ENCODE assay signal across 12 mouse cellular contexts in the genomic region with DNA sequence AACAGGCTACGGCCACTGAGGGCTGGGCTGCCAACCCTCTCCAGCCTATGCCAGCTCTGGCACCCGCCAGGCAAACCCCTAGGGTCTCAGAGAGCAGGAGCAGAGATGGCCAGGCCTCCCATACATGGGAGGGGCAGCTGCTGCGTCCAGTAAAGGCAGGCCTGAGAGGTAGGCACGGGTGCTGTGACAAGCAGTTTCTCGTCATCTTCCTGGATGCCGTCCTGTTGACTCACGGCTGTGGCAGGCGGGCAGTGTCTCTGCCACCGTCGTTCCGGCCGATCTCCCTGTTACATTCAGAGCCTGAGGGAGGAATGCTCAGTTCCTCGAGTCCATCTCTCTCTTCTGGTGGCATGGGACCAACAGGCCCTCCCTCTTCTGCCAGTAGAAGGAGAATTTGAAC. TPM values are rescaled to one million over a fixed set of nuclear protein-coding genes. Genes with fewer than 3 reads are reported as not detected.
DNase-seq lines count a peak whose midpoint lies in the region; ATAC-seq and TF ChIP-seq lines count a peak whose summit lies in the region.
"Had no signal": no experiment of that assay in that cellular context is flagged by ENCODE, and none has a peak within 500 bp of the region (broad histone marks: within the 10 kb centered on the region; RNA-seq: fewer than 3 reads in every experiment).

No protein-coding gene starts in this region.

- H3K9me3 ChIP-seq in liver, postnatal 0 days (ENCODE audit: low read length) = no peaks in the 10 kb centered on the region
- H3K9me3 ChIP-seq in liver, embryonic 11.5 days (ENCODE audit: control insufficient read depth, low read length) = no peaks in the 10 kb centered on the region
- H3K9me3 ChIP-seq in stomach, embryonic 16.5 days (replicated peaks; ENCODE audit: control insufficient read depth, low read length) = no peaks in the 10 kb centered on the region
- H3K9me3 ChIP-seq: forebrain, embryonic 12.5 days; hindbrain, embryonic 12.5 days; limb, embryonic 12.5 days had no signal

- 70% methylated on average over 13 of the region's 13 CpGs for WGBS in liver, postnatal 0 days (ENCODE audit: insufficient replicate concordance)
- WGBS in liver, embryonic 11.5 days = 77% methylated on average over 13 of the region's 13 CpGs
- 60% methylated on average over 13 of the region's 13 CpGs for WGBS in stomach, embryonic 16.5 days

- H3K4me1 ChIP-seq in liver, postnatal 0 days (ENCODE audit: insufficient read depth) = peaks cover 6% of the 10 kb centered on the region; the same call in 1 of the 2 replicates
- no peaks in the 10 kb centered on the region for H3K4me1 ChIP-seq in liver, embryonic 11.5 days (replicated peaks; ENCODE audit: control insufficient read depth, insufficient read depth, low read length)
- peaks cover 17% of the 10 kb centered on the region; the same call in 1 of the 2 replicates for H3K4me1 ChIP-seq in stomach, embryonic 16.5 days (ENCODE audit: control insufficient read depth, insufficient read depth, low read length)

- DNase-seq in adrenal gland, adult (ENCODE audit: inconsistent age in 2 of 2, low spot score in 1 of 2) = peak; percentile 89 to 92
- DNase-seq in adrenal gland, postnatal 4 days (ENCODE audit: low spot score in 2 of 2) = no peak
- no peak for DNase-seq in liver, postnatal 0 days
- no peak for DNase-seq in liver, embryonic 11.5 days (ENCODE audit: low spot score)
- peak; percentile 75 for DNase-seq in adrenal gland, postnatal 25 days
- DNase-seq in ovary, postnatal 36 days (ENCODE audit: low spot score) = no peak
- DNase-seq in embryo, embryonic 9.5 days (ENCODE audit: extremely low spot score) = no peak
- DNase-seq: thymus, adult 18-20 months had no signal

- H3K4me3 ChIP-seq in liver, postnatal 0 days (ENCODE audit: low read depth, low read length) = no peak overlapping the region
- no peak overlapping the region for H3K4me3 ChIP-seq in liver, embryonic 11.5 days (ENCODE audit: low read depth, low read length)
- no peak overlapping the region for H3K4me3 ChIP-seq in stomach, embryonic 16.5 days (replicated peaks; ENCODE audit: low read length)
- H3K4me3 ChIP-seq: forebrain, embryonic 12.5 days; hindbrain, embryonic 12.5 days; limb, embryonic 12.5 days had no signal

- H3K36me3 ChIP-seq in liver, postnatal 0 days (replicated peaks; ENCODE audit: insufficient read depth, low read length) = no peaks in the 10 kb centered on the region
- H3K36me3 ChIP-seq in liver, embryonic 11.5 days (ENCODE audit: control insufficient read depth, insufficient read depth, low read length) = no peaks in the 10 kb centered on the region
- no peaks in the 10 kb centered on the region for H3K36me3 ChIP-seq in stomach, embryonic 16.5 days (ENCODE audit: control insufficient read depth, insufficient read depth, low read length)
- H3K36me3 ChIP-seq: forebrain, embryonic 12.5 days; hindbrain, embryonic 12.5 days; limb, embryonic 12.5 days had no signal

- no peak overlapping the region for H3K9ac ChIP-seq in liver, postnatal 0 days (replicated peaks)
- H3K9ac ChIP-seq in liver, embryonic 11.5 days (ENCODE audit: low read depth, low read length) = no peak overlapping the region
- H3K9ac ChIP-seq in stomach, embryonic 16.5 days (ENCODE audit: low read length) = 0 out of 2 replicates have a peak overlapping the region, but pooled peaks have one; percentile 38
- H3K9ac ChIP-seq: forebrain, embryonic 12.5 days; limb, embryonic 12.5 days had no signal

- TF ChIP-seq CTCF in liver, postnatal 0 days (IDR thresholded peaks at IDR 0.05; ENCODE audit: low read depth) = no peak

- H3K4me2 ChIP-seq in liver, postnatal 0 days (ENCODE audit: low read depth, low read length) = no peak overlapping the region
- H3K4me2 ChIP-seq in liver, embryonic 11.5 days = no peak overlapping the region
- no peak overlapping the region for H3K4me2 ChIP-seq in stomach, embryonic 16.5 days (ENCODE audit: low read depth, low read length)
- H3K4me2 ChIP-seq: forebrain, embryonic 12.5 days; hindbrain, embryonic 12.5 days; limb, embryonic 12.5 days had no signal

- ATAC-seq in liver, postnatal 0 days = peak; percentile 4; the same call in 1 of the 2 replicates
- ATAC-seq in liver, embryonic 11.5 days (replicated peaks; ENCODE audit: low FRiP score) = no peak
- ATAC-seq in stomach, embryonic 16.5 days (ENCODE audit: insufficient read depth, low FRiP score) = no peak

- TF ChIP-seq EP300 in liver, postnatal 0 days (IDR thresholded peaks at IDR 0.05; ENCODE audit: low read depth) = no peak

- peak overlapping the region; percentile 35; the same call in 1 of the 2 replicates for H3K27ac ChIP-seq in liver, postnatal 0 days (ENCODE audit: low read depth)
- H3K27ac ChIP-seq in liver, embryonic 11.5 days (ENCODE audit: low read depth, low read length) = no peak overlapping the region
- H3K27ac ChIP-seq in stomach, embryonic 16.5 days (ENCODE audit: low read length) = peak overlapping the region; percentile 23; the same call in 1 of the 2 replicates
- H3K27ac ChIP-seq: forebrain, embryonic 12.5 days; hindbrain, embryonic 12.5 days; limb, embryonic 12.5 days had no signal

- H3K27me3 ChIP-seq in liver, postnatal 0 days (ENCODE audit: insufficient read depth, low read length) = peaks cover 13% of the 10 kb centered on the region; the same call in 1 of the 2 replicates
- peaks cover 31% of the 10 kb centered on the region for H3K27me3 ChIP-seq in liver, embryonic 11.5 days (replicated peaks; ENCODE audit: control insufficient read depth, insufficient read depth, low read length)
- no peaks in the 10 kb centered on the region; the same call in 1 of the 2 replicates for H3K27me3 ChIP-seq in stomach, embryonic 16.5 days (ENCODE audit: control insufficient read depth, insufficient read depth, low read length)

RNA-seq across cellular contexts. Expression of gene Wnt4, which starts 9.9 kb away (rescaled TPM):
- 10 to 100 TPM; 68.5 to 70.1 TPM for total RNA-seq in adrenal gland, postnatal 4 days (2021)
- polyA plus RNA-seq in liver, postnatal 0 days (2015; fragmentation: Nextera tagmentation; extraction: Ambion mirVana) = 5.1 and 5.7 TPM in 2 replicates
- 1.8 and 1.9 TPM in 2 replicates for polyA plus RNA-seq in liver, embryonic 11.5 days (2014; fragmentation: Nextera tagmentation; extraction: Ambion mirVana)
- total RNA-seq in adrenal gland, postnatal 25 days (2021) = 84.6 and 96.5 TPM in 2 replicates
- 8.7 and 13.7 TPM in 2 replicates for polyA plus RNA-seq in stomach, embryonic 16.5 days (2015; fragmentation: Nextera tagmentation; extraction: Ambion mirVana)

Comparison
In these comparisons a context has a peak if more than half of its experiments do, and no peak if none do; other contexts are left out.
1. DNase-seq: peak in adrenal gland, adult (2 of 2) and adrenal gland, postnatal 25 days (single experiment); none in adrenal gland, postnatal 4 days (0 of 2), liver, postnatal 0 days (single experiment), liver, embryonic 11.5 days (single experiment), ovary, postnatal 36 days (single experiment) and embryo, embryonic 9.5 days (single experiment).